Mouse (Mus musculus): ENCODE results near the gene Dhx57.
"Not testable (repeated sequence)": the region's sequence is repeated elsewhere in the genome, so short reads cannot be mapped to it uniquely, and the experiment has no call there.

- not testable (repeated sequence) for TF ChIP-seq CTCF (IDR thresholded peaks at IDR 0.05; ENCODE audit: control insufficient read depth, insufficient read depth, insufficient replicate concordance, low read depth, low read length); POLR2A (IDR thresholded peaks at IDR 0.05; ENCODE audit: control insufficient read depth, low read depth, low read length)
Measured at GRCm38 (mm10) chr17:80213998-80214397, 76.3 kb downstream of the Dhx57 start.
